7 mouse cellular contexts compared by ENCODE assay signal in the genomic region with DNA sequence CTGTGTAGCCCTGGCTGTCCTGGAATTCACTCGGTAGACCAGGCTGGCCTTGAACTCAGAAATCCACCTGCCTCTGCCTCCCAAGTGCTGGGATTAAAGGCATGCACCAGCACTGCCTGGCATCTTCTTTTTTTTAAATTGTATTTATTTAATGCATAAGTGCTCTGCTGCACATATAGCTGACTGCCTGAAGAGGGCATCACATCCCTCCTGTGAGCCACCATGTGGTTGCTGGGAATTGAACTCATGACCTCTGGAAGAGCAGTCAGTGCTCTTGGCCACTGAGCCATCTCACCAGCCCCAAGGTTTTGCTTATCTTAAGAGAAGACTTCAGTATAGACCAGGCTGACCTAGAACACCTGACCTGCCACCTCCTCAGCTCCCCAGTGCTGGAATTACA.
DNase-seq lines count a peak whose midpoint lies in the region; ATAC-seq and TF ChIP-seq lines count a peak whose summit lies in the region.
"Not testable (repeated sequence)": the region's sequence is repeated elsewhere in the genome, so short reads cannot be mapped to it uniquely, and the experiment has no call there.

No protein-coding gene starts in this region.

- not testable (repeated sequence) for H3K9ac ChIP-seq in liver, embryonic 16.5 days (ENCODE audit: low read depth, low read length)

- WGBS in hindbrain, embryonic 10.5 days, result 79% methylated on average over 1 of the region's 1 CpGs
- 44% methylated on average over 1 of the region's 1 CpGs for WGBS in liver, embryonic 16.5 days (ENCODE audit: insufficient replicate concordance)
- whole genome bisulfite sequencing in midbrain, embryonic 10.5 days, result 83% methylated on average over 1 of the region's 1 CpGs

- ATAC-seq in liver, embryonic 16.5 days (ENCODE audit: low read depth), result not testable (repeated sequence)

- H3K4me3 ChIP-seq in cortical plate, adult 2 months (ENCODE audit: insufficient read depth, low read length); hindbrain, embryonic 10.5 days; layer of hippocampus, adult 2 months; liver, embryonic 16.5 days (ENCODE audit: low read depth, low read length); midbrain, embryonic 10.5 days: not testable (repeated sequence)

- H3K27ac ChIP-seq in cortical plate, adult 2 months (ENCODE audit: insufficient read depth, low read length); layer of hippocampus, adult 2 months: not testable (repeated sequence)
- peak overlapping the region; percentile 51 for H3K27ac ChIP-seq in hindbrain, embryonic 10.5 days
- peak overlapping the region; percentile 28; the same call in 1 of the 2 replicates for H3K27ac ChIP-seq in liver, embryonic 16.5 days (ENCODE audit: low read length)
- peak overlapping the region; percentile 60 for H3K27ac ChIP-seq in midbrain, embryonic 10.5 days (replicated peaks)

- H3K36me3 ChIP-seq in hindbrain, embryonic 10.5 days, result peaks cover 28% of the 10 kb centered on the region
- H3K36me3 ChIP-seq in liver, embryonic 16.5 days (ENCODE audit: control insufficient read depth, insufficient read depth), result not testable (repeated sequence)
- H3K36me3 ChIP-seq in midbrain, embryonic 10.5 days, result peaks cover 19% of the 10 kb centered on the region

- not testable (repeated sequence) for H3K4me1 ChIP-seq in cortical plate, adult 2 months (ENCODE audit: control insufficient read depth, insufficient read depth, low read length)
- peaks cover 55% of the 10 kb centered on the region for H3K4me1 ChIP-seq in hindbrain, embryonic 10.5 days (replicated peaks)
- peaks cover 42% of the 10 kb centered on the region for H3K4me1 ChIP-seq in liver, embryonic 16.5 days (ENCODE audit: control insufficient read depth, low read depth, low read length)
- H3K4me1 ChIP-seq in midbrain, embryonic 10.5 days, result peaks cover 43% of the 10 kb centered on the region

- DNase-seq in 3T3-L1 (ENCODE audit: low read depth, low spot score) (peak; percentile 49), ES-CJ7 (ENCODE audit: low read depth, low spot score) (peak; percentile 15)
- not testable (repeated sequence) for DNase-seq in hindbrain, embryonic 10.5 days (ENCODE audit: low spot score); layer of hippocampus, adult 2 months (ENCODE audit: low spot score in 2 of 2); midbrain, embryonic 10.5 days (ENCODE audit: low spot score)

- peak; percentile 17; the same call in 1 of the 2 replicates for TF ChIP-seq CTCF in cortical plate, adult 2 months (IDR thresholded peaks at IDR 0.05; ENCODE audit: extremely low read depth, insufficient read depth, low read length)
- peak; percentile 47; the same call in 1 of the 2 replicates for TF ChIP-seq CTCF in layer of hippocampus, adult 2 months (conservative IDR thresholded peaks at IDR 0.05)

- H3K9me3 ChIP-seq in hindbrain, embryonic 10.5 days; liver, embryonic 16.5 days (replicated peaks; ENCODE audit: control insufficient read depth, low read length); midbrain, embryonic 10.5 days (replicated peaks): not testable (repeated sequence)

- not testable (repeated sequence) for H3K4me2 ChIP-seq in liver, embryonic 16.5 days (ENCODE audit: low read depth, low read length)

- not testable (repeated sequence) for TF ChIP-seq POLR2A in cortical plate, adult 2 months (IDR thresholded peaks at IDR 0.05; ENCODE audit: extremely low read depth, insufficient read depth, low read length)

- H3K27me3 ChIP-seq in hindbrain, embryonic 10.5 days (ENCODE audit: insufficient read depth, poor library complexity, severe bottlenecking); liver, embryonic 16.5 days (ENCODE audit: control insufficient read depth, insufficient read depth, low read depth, low read length); midbrain, embryonic 10.5 days (ENCODE audit: low read depth, poor library complexity, severe bottlenecking): not testable (repeated sequence)
